Mouse (Mus musculus) frontal cortex, postnatal 10 days (tissue): ENCODE results near the gene Gm20388.
A peak's percentile ranks its signal among the peaks of the same experiment; 100 is the strongest.

Experiments
- DNase-seq, 2 experiments: peaks; one replicate each; pipeline ENCODE4 v3.0.0; 2022; ENCODE audit warnings: low spot score in 2 of 2, mixed read lengths in 1 of 2

The Gm20388 gene

DNA sequence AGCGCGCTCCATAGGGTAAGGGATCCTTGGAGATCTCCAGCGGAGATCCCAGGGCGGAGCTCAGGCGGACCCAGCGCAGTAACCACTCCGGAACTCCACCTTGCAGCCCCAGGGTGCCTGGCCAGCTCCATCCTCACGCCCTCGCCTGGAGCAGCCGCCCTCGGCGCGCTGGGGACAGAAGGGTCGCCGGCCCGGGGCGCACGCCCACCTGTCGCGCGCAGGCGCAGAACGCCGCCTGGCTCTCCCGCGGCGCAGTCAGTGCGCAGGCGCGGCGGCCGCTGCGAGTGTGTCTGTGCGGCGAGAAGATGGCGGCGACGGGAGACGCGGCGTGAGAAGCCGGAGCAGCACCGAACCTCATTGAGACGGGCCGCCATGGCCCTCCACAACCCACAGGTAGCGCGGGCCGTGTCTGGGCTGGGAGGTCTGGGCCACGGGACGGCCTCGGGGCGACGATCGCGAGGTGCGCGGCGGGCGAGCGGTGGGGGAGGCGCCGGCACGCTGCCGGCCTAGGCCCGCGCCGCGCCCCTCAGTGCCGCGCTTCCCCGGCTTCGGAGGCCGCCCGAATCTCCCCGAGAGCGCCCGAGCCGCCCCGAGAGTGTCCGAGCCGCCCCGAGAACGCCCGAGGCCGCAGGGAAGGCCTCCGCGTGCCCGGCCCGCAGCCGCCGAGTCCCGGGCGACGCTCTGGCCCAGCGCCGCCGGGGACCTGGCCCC lies at the start of gene Gm20388:
Gm20388 (plus strand) TSS at position 295 of the 711 bp plus-strand sequence.
- peak; percentile 81 to 91 for DNase-seq

DNA sequence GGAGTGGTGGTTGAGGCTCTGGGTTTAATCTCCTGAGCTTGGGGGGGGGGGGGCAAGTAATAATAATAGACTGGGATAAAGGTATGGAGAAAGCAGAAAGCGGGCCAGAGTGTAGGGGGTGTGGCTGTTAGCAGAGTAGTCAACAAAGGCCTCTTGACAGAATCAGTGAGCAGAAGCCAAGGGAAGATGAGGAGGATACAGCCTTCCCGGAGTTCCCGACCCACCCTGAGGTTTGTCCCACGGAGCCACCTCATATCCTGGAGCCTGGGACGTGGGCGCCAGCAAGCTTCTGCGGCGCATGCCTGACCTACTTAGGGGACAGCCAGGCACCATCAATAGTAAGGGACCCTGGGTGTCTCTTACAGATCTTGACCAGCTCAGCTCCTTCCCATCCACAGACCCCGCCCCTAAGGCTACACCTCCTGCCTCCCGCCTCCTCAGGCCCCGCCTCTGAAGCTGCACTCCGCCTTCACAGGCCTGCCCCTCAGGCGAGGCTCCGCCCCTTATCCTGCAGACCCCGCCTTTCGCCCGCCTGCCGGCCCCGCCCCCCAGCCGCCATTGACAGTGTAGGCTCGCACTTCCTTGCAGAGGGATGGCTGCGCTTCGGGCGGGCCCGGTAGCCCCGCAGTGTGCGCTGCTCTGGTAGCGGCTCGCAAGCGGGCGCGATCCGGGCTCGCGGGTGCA lies 48.8 kb upstream of the Gm20388 start, which contains the start of gene Klhl36:
Klhl36 (plus strand) TSS at position 561 of the 684 bp plus-strand sequence.
- peak; percentile 91 to 95 for DNase-seq

DNA sequence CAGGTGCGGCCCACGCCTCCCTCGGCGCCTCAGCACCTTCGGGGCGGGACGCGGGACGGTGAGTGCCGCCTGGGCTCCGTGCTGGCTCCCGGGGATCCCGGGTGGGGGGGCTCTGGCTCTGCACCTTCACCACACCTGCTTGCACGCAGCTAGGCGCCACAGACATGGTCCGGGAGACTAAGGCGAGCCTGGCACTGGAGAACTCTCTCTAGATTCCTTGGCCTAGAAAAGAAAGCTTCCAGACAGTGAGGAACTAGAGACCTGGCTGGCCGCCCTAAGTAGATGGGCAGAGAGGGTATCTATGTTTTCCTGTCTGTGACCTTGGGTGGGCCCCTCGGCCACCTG lies 48.3 kb upstream of the Gm20388 start:
- no peak for DNase-seq

DNA sequence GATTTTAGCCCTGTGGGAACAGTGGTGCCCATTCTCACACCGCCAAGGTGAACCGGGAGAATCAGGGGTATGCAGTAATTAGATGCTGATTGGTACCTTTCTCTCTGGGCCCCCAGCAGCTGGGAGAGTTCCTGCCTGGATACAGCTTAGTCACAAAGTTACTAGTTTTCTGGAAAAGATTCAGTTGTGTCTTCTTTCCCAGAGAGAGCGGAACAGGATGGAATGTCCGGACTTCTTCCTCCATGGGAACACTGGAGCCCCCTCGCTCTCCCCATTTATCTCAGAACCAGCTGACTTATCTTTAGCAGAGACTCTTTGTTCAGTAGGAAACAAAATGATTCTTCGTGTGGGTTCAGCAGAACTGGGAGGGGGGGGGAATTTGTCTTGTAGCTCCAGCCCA lies 47.9 kb upstream of the Gm20388 start:
- no peak for DNase-seq

DNA sequence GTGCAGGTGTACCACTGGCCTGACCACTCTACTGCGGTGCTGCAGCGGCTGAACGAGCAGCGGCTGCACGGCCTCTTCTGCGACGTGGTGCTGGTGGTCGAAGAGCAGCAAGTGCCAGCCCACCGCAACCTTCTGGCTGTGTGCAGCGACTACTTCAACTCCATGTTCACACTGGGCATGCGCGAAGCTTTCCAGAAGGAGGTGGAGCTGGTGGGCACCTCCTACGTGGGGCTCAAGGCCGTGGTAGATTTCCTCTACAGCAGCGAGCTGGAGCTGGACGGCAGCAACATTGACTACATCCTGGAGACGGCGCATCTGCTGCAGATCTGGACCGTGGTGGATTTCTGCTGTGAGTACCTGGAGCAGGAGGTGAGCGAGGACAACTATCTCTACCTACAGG lies 41.0 kb upstream of the Gm20388 start:
- DNase-seq = no peak

DNA sequence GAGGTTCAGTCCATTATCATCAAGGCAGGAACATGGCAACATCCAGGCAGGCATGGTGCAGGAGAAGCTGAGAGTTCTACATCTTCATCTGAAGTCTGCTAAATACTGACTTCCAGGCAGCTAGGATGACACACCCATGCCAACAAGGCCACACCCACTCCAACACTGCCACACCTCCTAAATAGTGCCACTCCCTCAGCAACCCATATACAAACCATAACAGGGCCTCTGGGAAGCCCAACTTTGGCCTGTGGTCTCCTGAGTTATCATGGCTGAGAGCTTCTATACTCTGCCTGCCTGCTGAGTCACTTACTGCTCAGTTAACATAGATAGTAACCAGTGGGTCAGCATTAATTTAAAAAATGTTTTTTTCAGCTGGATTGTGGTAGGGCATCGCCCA lies 37.5 kb upstream of the Gm20388 start:
- DNase-seq = no peak

DNA sequence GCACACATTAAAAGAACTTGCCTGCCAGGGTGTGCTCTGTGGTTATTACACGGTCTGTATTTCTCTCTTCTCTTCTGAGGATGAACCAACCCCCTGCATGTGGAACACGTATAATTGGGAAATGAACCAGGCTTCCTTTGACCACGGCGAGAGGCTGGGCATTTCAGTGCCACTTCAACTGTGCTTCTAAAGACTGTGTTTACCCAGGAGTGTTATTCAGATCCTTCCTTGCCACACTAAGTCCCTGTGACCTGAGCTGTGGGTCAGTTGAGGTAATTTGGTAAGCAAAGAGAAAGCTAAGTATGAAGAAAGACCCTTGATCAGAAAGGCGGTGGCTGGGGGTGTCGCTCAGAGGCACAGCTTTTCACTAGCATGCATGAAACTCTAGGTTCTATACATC lies 29.3 kb upstream of the Gm20388 start:
- DNase-seq = no peak

DNA sequence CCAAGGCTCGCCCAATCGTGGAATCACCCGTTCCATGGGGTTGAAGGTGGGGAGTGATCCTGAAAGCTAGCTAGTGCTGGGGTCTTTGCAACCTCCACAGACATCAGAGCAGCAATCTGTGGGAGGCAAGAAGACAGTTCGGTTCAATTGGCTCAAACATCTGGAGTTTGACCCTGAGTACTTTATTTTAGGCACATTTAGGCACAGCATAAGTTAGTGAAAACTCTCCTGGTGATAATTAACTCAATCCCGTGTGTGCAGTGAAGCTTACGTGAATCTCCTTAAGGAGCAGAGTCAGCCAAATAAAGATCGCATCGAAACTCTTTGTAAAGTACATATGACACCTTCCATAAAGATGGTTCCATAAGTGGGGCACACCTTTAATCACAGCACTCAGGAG lies 28.7 kb upstream of the Gm20388 start:
- no peak for DNase-seq

DNA sequence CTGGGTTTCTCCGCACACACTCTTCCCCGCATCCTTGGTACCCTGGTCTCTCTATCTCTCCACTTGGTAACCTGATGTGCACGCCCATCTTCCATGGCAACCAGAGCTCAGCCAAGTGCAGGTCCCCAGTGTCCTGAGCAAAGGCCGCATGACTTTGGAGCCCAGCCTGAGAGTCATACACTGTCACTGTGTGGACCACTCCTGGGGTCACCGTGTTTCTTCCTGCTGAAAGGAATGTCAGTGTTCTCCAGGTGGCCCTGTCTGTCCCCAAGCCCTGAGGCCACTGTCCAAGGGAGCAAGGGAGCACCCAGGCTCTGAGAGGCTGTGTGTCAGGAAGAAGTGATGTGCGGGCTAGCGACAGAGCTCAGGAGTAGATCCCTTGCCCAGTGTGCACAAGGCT lies 27.4 kb upstream of the Gm20388 start:
- no peak for DNase-seq

DNA sequence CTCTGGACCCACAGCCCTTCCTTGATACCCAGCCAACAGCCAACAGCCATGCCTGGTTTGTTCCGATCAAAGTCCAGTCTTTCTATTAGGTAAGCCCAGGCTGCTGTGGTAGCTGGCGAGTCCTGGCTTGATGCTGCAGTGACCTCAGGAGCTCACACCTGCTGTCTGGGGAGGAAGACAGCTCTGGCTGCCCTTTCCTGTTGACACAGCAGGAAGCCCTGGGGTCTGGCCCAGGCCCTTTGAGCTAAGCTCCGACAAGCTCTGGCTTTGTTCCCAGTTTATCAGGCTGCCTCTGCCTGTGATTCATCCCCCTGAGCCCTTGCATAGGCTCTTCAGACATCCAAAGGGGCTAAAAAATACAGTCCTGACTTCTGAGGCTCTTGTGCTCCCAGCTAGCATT lies 25.0 kb upstream of the Gm20388 start:
- peak in 1 of 2 experiments; percentile 20 for DNase-seq

DNA sequence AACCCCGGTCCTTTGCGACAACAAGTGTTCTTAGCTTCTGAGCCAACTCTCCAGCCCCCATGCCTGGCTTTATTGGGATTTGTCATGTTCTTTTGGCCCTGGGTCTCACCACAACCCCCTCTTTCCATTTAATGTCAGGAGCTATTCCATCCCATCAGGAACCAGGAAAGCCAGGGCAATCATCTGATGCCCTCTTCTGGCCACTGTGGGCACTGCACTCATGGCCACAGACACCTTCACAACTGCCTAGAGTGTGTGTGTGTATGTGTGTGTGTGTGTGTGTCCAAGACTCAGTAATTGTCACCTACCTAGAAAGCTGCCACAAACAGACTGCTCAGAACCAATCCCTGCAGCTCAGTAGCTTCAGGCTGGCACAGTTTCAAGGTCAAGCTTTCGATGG lies 23.5 kb upstream of the Gm20388 start:
- DNase-seq = no peak

DNA sequence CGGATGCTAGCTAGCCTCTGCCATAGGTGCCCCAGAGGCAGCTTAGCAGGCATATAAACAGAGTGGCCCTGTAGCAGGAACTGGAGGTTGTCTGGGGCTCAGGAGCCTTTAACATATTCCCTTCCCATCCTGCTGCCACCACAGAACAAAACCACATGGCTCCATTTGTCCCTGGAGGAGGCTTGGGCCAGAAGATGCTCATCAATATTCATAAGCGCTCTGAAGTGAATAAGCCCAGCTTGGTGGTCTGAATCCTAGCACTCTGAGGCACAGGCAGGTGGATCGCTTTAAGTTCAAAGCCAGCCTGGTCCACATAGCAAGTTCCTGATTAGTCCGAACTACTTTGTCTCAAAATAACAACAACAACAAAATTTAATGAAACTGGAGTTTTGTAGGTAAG lies 22.6 kb upstream of the Gm20388 start:
- DNase-seq = no peak

DNA sequence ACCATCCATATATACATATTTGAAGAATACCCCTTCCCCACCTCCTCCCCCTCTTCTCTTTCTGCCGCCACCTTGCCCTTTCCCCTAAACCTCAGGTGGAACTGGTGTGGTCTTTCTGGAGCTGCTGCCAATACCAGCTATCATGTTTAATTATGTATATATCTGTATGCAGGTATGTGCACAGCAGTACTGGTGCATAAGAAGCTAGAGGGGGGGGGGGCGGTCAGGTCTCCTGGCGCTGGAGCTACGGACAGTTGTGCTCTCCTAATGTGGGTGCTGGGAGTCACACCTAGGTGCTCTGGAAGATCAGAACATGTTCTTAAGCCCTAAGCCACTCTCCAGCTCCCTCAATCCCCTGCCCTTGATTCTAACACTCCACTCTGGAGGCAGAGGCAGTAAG lies 13.6 kb upstream of the Gm20388 start:
- no peak for DNase-seq

DNA sequence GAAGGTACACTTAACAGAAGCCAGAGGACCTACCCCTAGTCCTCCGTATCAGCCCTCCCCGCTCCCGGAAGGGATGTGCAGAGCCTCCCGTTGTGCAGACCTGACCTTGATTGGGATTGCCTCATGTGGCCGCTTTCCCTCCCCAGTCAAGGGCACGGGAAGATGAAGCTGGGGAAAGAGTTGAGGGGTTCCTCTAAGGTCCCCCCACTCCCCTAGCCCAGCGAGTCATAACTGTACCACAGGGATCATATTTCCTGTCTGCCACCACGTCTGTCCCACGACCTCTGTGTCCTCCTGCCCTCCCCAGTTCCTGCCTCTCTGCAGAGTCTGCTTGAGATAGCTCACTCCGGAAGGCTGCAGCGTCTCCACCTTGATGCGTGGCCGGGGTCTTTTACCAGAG lies 12.7 kb upstream of the Gm20388 start:
- no peak for DNase-seq

DNA sequence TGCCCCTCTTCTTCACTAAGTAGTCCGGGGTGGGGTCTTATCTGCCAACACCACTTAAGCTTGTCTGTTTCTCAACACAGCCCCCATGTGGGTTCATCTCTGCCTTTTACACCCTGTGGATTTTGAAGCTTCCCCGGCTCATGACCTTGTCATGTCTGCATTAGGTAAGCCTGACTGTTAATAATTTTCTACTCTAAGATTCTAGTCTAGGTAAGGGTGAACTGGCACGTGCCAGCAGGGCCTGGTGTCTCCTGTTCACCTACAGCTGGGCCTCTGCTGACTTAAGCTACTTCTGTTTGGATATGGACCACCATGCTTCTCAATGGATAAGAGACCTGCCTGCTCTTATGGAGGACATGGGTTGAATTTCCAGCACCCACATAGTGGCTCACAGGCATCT lies 9.3 kb upstream of the Gm20388 start:
- no peak for DNase-seq

DNA sequence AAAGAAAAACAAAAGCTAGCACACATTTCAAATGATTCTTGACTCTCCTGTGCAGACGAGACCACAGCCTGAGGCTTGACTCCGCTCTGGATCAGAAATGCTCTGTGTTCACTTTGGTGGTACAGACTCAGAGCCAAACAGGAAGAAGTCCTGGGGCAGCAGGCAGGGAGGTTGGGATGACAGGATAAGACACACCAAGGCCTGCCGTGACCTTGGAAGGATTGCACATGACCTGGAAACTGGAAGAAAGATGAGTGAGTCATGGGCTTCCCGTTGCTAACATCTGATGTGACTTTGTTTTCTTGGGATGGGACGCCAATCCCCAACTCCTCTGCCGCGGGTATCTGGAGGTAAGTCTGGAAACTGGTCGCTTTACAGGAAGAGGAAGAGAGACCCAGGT lies 8.7 kb upstream of the Gm20388 start:
- no peak for DNase-seq

DNA sequence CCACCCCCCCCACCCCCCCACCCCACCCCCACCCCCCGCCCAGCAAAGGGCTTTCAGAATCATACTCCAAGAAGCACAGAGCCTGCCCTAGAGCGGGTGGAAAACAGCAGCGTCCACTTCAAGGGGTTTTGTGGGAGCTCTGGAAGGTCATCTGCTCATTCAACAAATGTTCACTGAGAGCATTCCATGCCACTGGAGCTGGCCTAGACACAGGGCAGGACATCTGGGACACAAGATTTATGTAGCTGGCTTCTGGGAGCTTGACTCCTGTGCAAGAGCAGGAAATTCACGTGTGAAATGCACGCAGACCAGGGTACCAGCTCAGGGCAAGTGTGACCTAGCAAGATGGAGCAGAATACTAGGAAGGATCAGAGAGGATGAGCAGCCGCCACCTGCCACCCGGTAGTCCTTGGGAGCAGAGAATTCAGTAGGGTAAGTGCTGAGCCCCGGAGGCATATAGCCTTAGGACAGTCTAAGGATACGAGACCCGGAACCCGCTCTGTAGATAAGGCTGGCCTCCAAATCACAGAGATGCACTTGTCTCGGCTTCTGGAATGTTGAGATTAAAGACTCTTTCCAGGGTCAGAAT lies 6.2 kb upstream of the Gm20388 start:
- DNase-seq = no peak

DNA sequence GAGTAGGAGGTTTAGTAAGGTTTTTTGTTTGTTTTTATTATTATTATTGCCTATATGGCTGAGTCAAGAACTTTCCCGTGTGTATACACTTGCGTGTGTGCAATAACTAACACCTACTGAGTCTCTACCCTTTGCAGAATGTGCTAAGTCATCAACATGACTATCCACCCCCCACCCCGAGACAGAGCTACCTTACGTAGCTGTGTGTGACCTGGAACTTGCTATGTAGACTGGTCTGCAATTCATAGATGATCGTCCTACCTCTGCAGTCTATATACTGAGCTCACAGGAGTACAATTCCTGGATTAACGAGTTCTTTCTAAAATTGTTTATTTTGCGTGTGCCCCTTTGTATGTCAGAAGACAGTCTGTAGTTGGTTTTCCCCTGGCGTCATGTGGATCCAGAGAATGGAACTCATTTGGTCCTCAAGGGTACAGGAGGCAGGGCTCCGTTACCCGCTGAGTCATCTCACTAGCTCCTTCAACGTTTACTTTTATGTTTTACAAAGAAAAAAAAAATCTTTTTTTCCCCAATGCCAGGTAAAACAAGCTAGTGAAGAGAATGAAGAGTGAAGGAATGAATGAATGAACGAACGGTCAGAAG lies 596 bp upstream of the Gm20388 start, which contains the start of gene Usp10:
Usp10 (plus strand) TSS at position 417 of the 603 bp plus-strand sequence.
- DNase-seq = no peak

DNA sequence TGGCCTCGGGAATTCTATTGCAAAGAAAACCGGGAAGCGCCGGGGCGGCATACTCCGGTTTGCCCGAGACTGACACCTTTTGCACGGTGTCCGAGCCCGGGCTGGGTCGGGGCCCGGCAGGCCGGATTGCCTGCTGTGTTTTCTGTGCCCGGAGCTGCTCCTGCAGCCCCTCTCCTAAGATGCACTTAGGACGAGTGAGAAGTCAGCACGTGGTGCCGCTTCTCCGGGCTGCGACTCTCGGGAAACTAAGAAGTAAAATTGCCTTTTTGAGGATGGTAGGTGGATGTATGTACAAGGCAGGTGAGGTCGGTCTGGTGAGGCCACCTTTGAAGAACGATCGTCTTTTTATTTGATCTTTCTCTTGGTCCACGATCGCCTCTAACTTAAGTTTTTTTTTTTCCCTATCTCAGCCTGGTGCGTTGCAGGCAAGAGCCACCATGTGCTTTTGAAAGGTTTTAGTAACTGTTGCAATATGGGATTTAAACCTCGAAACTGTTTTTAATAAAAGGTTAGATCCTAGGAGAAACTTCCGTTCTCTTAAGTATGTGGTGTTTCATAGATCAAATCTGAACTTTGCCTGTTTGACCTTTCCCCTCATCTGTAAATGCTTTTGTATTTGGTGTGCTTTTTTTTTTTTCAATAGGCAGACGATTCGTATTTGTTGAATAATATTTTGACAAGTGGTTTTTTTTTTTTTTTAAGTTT lies 769 bp downstream of the Gm20388 start:
- DNase-seq = no peak

DNA sequence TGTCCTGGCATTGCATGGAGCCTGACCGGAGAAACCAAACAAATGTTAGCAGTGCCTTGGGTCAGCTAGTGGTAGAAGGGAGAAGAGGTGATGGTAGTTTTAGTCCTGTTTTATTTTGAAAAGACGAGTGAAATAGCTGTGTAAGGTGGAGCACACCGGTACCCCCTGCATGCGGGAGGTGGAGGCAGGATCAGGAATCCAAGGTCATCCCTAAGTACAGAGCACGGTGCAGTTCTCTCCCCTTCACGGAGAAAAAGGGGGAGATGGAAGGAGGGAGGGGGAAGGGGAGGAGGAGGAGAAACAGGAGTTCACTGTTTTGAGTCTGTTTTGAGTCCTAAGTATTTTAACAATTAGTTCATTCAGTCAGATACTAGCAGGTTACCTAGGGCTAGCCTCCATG lies 2.0 kb downstream of the Gm20388 start:
- DNase-seq = no peak

DNA sequence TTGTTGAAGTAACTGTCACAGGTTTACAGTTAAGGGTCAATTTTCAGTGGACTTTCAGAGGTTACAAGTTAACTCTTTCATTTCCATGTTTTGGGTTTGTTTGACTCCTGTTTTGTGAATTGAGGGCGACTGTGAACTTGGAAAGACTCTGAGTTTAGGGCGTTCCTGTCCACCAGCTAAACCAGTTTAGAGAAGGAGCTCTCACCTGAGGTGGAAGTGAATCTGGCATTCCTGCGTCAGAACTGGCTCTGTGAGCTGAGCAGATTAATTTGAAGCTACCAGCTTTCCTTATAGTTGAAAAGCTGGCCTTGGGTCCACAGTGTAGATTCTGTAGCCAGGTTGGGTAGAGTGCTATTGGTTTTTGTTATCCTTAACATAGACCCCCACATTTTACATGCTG lies 2.5 kb downstream of the Gm20388 start:
- DNase-seq = no peak

DNA sequence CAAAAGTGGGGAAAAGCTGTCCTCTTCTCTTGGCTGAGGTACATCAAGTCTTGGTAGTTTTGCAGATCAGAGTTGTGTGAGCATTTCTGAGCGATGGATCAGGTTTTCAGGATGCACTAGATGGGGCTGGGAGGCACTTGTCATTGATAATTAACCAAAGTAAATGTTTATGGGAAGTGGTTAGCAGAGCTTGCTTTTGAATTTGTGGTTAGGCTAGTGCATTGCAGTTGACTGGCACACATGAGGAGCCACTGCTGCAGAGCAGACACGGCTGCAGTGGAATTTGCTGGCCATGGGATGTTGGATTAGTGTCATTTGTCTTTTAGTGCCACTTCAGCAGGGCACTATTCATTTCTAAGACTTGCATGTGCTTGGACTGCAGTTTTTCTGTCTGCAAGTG lies 3.5 kb downstream of the Gm20388 start:
- no peak for DNase-seq
